Mouse (Mus musculus): ENCODE results near the gene Arid1a. TPM values are rescaled to one million over a fixed set of nuclear protein-coding genes. Genes with fewer than 3 reads are reported as not detected.
A peak's percentile ranks its signal among the peaks of the same experiment; 100 is the strongest.

Arid1a gene
- total RNA-seq, 1 experiment from 2014 or later: 100 TPM

DNA sequence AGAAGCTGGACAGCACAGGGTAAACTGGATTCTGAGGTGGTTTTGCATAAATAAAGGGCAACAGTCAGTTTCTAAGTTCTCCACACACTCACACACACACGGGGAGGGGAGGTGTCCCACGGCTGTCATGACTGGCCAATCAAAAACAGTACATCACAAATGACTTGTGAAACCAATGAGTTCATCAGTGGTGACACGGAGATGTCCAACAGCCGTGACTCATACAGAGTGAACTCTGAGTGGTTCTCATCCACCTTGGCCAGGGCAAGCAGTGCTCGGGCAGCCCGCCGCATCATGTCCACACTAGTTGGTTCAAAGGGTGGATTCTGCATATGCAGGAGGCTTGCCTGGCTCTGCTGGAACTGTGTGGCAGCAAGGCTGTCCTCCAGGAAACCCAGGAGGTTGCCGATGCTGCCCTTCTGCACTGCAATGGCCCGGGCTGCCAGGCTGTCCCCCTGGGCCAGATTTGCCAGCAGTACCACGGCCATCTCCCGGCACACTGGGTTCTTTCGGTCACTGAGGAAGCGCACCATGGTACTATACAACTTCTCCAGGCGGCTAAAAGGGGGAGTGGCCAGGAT is 76.3 kb downstream of the Arid1a start:
- peak; percentile 33; the same call in 1 of the 2 replicates for ATAC-seq (ENCODE audit: extremely low read depth, insufficient number of reproducible peaks, low FRiP score, poor library complexity, severe bottlenecking)

DNA sequence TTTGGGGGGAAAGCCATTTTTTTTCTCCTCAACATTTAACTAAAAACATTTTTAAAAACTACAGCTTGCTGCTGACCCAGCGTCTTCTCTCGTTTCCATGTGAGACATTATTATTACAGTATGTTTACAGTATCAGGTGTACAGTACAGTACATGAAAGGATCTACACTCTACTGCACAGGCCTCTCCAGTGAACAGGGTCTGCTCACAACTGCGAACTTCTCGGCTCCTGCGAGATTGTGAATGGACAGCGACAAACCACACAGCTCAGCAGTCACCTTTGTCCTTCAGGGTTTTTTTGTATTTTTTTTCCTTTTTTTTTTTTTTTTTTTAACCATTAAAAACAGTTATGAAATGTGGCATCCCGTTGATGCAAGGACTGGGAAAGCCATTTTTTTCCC is 76.9 kb downstream of the Arid1a start:
- peak; percentile 51 for ATAC-seq (ENCODE audit: extremely low read depth, insufficient number of reproducible peaks, low FRiP score, poor library complexity, severe bottlenecking)

DNA sequence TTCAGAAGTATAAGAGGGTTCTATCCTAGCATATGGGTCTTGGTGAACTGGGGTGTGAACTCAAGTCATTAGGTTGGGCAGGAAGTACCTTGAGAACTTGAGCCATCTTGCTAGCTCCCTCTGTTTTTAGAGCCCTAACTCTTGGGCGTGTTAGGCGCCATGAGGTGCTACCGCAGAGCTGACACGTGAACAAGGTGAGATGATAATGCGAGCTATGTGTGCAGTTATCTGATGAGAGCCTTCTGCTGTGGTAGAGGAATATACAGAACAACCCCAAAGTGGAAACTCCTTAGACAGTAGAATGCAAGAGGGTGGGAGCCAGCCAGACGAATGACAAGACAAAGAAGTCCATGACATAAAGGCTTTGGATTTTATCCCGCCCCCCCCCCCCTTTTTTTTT is 79.3 kb downstream of the Arid1a start:
- ATAC-seq (ENCODE audit: extremely low read depth, insufficient number of reproducible peaks, low FRiP score, poor library complexity, severe bottlenecking): no peak

- no peak for ATAC-seq (ENCODE audit: extremely low read depth, insufficient number of reproducible peaks, low FRiP score, poor library complexity, severe bottlenecking)
Measured at GRCm38 (mm10) chr4:133676189-133676588, 80.4 kb downstream of the Arid1a start.

DNA sequence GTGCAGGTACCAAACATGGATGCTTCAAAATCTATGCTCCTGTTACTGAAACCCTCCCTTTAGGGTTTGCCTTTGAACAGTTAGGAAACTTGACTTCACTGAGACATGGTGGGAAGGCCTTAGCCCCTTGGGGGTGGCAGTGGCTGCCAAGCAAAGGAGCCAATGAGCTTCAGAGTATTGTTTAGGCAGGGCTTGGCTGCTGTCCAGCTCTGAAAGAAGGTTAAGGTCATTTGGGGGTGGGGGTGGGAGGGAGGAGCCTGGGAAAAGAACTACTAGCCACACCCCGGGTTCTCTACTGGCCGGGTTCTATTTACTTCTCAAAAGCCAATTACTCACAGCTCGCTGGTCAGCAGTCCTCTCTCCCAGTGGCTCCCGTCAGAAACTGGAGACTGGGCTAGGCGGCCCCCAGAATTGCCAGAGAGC is 81.0 kb downstream of the Arid1a start:
- ATAC-seq (ENCODE audit: extremely low read depth, insufficient number of reproducible peaks, low FRiP score, poor library complexity, severe bottlenecking): no peak

- ATAC-seq (ENCODE audit: extremely low read depth, insufficient number of reproducible peaks, low FRiP score, poor library complexity, severe bottlenecking): no peak
Measured at GRCm38 (mm10) chr4:133674331-133674695, 82.3 kb downstream of the Arid1a start.

- no peak for ATAC-seq (ENCODE audit: extremely low read depth, insufficient number of reproducible peaks, low FRiP score, poor library complexity, severe bottlenecking)
Measured at GRCm38 (mm10) chr4:133673666-133674330, 82.8 kb downstream of the Arid1a start.

GRCm38 (mm10) chr4:133672845-133673647 is 83.5 kb downstream of the Arid1a start:
- peak; percentile 10; the same call in 1 of the 2 replicates for ATAC-seq (ENCODE audit: extremely low read depth, insufficient number of reproducible peaks, low FRiP score, poor library complexity, severe bottlenecking)

DNA sequence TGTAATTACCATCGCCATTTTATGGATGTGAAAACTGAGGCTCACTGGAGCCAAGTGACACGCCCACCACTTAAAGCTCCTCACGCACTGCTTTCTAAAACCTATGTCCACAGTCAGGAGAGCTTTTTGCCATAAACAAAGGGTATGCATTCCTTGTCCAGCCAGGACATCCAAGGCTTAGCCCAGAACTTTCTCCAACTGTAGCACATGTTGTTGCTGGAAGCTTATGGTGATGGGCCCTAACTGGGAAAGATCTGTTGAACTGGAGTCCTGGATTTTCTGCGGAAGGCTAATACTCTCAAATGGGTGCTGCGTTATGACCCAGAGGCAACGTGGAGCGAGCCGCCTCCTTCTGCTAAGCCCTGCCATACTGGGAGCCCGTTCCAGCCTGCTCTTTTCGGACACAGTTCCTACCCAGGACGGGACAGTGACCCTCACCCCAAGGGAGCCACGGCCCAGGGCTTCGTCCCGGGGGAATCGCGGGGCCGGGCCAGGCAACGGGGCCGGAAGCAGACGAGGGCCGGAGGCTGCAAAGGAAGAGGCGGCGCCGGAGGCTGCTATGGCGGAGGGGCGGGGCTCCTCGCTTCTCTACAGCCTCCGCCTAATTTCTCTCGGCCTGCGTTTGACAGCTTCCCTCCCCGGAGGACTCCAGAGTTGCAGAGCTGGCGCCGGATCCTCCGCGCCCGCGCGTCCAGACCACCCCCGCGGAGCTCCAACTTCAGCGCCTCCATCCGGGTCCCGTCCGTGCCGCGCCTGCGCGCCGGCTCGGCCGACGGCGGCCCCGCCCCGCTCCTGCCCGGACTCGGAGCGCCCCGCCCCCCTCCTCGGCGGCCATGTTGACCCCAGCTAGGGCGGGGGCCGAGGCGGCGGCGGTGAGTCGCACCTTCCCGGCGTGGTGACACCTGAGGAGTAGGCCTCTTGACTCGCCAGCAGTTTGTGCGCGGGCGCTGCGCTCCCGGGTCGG is 84.4 kb downstream of the Arid1a start, which contains the start of gene Pigv:
Gene Pigv, minus strand, starts transcription at position 767 of the 964 bp plus-strand sequence.
- ATAC-seq (ENCODE audit: extremely low read depth, insufficient number of reproducible peaks, low FRiP score, poor library complexity, severe bottlenecking): peak; percentile 58

DNA sequence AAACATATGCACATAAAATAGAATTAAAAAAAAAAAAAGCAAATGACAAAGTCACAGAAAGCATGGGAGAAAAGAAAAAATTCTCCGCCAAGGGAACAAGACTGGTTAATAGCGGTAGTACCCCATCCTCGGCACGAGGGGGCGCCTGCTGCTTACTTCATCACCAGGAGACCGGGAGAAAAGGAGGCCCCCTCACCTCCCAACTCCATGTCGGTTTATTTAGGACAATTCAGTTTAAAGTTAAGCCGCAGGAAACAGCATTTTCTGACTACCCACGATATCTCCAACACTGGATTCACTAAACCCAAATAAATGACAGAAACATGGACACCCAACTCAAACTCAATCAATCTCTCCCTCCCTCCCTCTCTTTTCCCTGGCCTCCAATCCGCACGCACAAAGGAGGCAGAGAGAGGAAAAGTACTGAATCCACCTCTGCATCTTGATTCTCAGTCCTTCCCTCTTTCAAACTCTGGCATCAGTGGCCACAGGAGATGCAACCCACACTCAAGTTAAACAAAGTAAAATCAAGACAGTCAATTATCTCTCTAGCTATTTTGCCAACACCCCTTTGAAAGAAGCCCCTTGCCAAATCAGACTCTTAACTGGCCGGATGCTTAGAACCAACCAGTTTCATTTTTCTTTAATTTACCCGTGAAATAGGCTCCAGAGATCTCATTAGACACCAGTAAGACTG is 85.2 kb downstream of the Arid1a start:
- ATAC-seq (ENCODE audit: extremely low read depth, insufficient number of reproducible peaks, low FRiP score, poor library complexity, severe bottlenecking): no peak

- no peak for ATAC-seq (ENCODE audit: extremely low read depth, insufficient number of reproducible peaks, low FRiP score, poor library complexity, severe bottlenecking)
Measured at GRCm38 (mm10) chr4:133669652-133670210, 86.8 kb downstream of the Arid1a start.

- no peak for ATAC-seq (ENCODE audit: extremely low read depth, insufficient number of reproducible peaks, low FRiP score, poor library complexity, severe bottlenecking)
Measured at GRCm38 (mm10) chr4:133668537-133668936, 88.0 kb downstream of the Arid1a start.

DNA sequence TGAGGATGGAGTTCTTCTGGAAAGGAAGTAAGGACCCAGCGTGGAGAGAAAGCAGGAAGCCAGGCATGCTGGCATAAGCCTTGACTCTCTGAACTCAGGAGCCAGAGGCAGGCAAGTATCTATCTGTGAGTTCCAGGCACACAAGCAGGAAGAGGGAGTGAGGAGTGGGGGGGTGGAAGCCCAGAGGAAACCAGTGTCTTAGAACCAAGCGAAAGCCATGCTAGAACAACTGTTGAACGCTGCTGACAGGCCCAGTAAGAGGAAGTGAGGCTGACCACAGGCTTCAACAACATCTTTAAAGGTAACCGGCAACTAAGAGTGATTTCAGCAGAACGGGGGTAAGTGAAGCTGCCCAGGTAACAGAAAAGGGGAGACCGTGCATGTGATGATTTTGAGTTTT is 90.4 kb downstream of the Arid1a start:
- peak; percentile 75 for ATAC-seq (ENCODE audit: extremely low read depth, insufficient number of reproducible peaks, low FRiP score, poor library complexity, severe bottlenecking)

- ATAC-seq (ENCODE audit: extremely low read depth, insufficient number of reproducible peaks, low FRiP score, poor library complexity, severe bottlenecking): no peak
Measured at GRCm38 (mm10) chr4:133665118-133665517, 91.5 kb downstream of the Arid1a start.

- no peak for ATAC-seq (ENCODE audit: extremely low read depth, insufficient number of reproducible peaks, low FRiP score, poor library complexity, severe bottlenecking)
Measured at GRCm38 (mm10) chr4:133662945-133663344, 93.6 kb downstream of the Arid1a start.

GRCm38 (mm10) chr4:133662421-133662820 is 94.1 kb downstream of the Arid1a start:
- ATAC-seq (ENCODE audit: extremely low read depth, insufficient number of reproducible peaks, low FRiP score, poor library complexity, severe bottlenecking): no peak

GRCm38 (mm10) chr4:133660193-133661155 is 96.1 kb downstream of the Arid1a start:
- peak; percentile 9; the same call in 1 of the 2 replicates for ATAC-seq (ENCODE audit: extremely low read depth, insufficient number of reproducible peaks, low FRiP score, poor library complexity, severe bottlenecking)
